Mouse (Mus musculus): ENCODE data around the gene Zfp941. TPM values are rescaled to one million over a fixed set of nuclear protein-coding genes. Genes with fewer than 3 reads are reported as not detected.
A peak's percentile ranks its signal among the peaks of the same experiment; 100 is the strongest.

Zfp941 gene
- polyA plus RNA-seq, 1 experiment from 2014 or later: 32.3 TPM

- no peak overlapping the region for H3K9ac ChIP-seq (ENCODE audit: low read depth, low read length)
- H3K36me3 ChIP-seq (ENCODE audit: control insufficient read depth, insufficient read depth, low read length): no peaks in the 10 kb centered on the region
- no peak overlapping the region for H3K4me2 ChIP-seq (ENCODE audit: low read length)
- H3K4me3 ChIP-seq (ENCODE audit: low read length): no peak overlapping the region
- H3K9me3 ChIP-seq (ENCODE audit: control insufficient read depth, low read length): no peaks in the 10 kb centered on the region
- no peaks in the 10 kb centered on the region for H3K4me1 ChIP-seq (ENCODE audit: control insufficient read depth, insufficient read depth, low read depth, low read length)
- WGBS: 36% methylated on average over 8 of the region's 8 CpGs
- no peaks in the 10 kb centered on the region for H3K27me3 ChIP-seq (replicated peaks; ENCODE audit: control insufficient read depth, insufficient read depth, low read length)
- no peak overlapping the region for H3K27ac ChIP-seq (ENCODE audit: low read depth, low read length)
- peak; percentile 80; the same call in 1 of the 2 replicates for ATAC-seq
Measured at GRCm38 (mm10) chr7:140828171-140828881, 6.3 kb upstream of the Zfp941 start.

GRCm38 (mm10) chr7:140822731-140823130 is 753 bp upstream of the Zfp941 start:
- Histone ChIP-seq H3K36me3 (ENCODE audit: control insufficient read depth, insufficient read depth, low read length) (no peaks in the 10 kb centered on the region), H3K4me1 (ENCODE audit: control insufficient read depth, insufficient read depth, low read depth, low read length) (peaks cover 6% of the 10 kb centered on the region), H3K27me3 (replicated peaks; ENCODE audit: control insufficient read depth, insufficient read depth, low read length) (no peaks in the 10 kb centered on the region), H3K4me2 (ENCODE audit: low read length) (no peak overlapping the region), H3K4me3 (ENCODE audit: low read length) (no peak overlapping the region), H3K9ac (ENCODE audit: low read depth, low read length) (no peak overlapping the region), H3K27ac (ENCODE audit: low read depth, low read length) (no peak overlapping the region), H3K9me3 (ENCODE audit: control insufficient read depth, low read length) (no peaks in the 10 kb centered on the region)
- ATAC-seq: no peak
- WGBS: 89% methylated on average over 4 of the region's 4 CpGs

DNA sequence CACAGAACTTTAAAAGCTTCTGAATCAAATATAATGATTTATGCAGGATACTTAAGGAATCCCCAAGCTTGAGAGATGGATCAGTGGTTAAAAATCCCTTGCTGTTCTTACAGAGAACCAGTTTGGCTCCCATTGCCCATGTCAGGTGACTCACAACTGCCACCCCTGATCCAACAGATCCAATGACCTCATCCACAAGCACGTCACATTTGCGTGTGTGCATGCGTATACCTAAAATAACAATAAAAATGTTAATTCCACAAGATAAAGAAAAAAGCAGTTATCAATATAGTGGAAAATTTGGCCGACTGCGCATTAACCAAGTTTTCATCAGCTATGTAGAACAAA is 699 bp downstream of the Zfp941 start:
- H3K36me3 ChIP-seq (ENCODE audit: control insufficient read depth, insufficient read depth, low read length): no peaks in the 10 kb centered on the region
- H3K9ac ChIP-seq (ENCODE audit: low read depth, low read length): peak overlapping the region; percentile 74
- H3K27ac ChIP-seq (ENCODE audit: low read depth, low read length): peak overlapping the region; percentile 89
- peak; percentile 52 for ATAC-seq
- peak overlapping the region; percentile 57 for H3K4me2 ChIP-seq (ENCODE audit: low read length)
- 40% methylated on average over 5 of the region's 5 CpGs for WGBS
- H3K27me3 ChIP-seq (replicated peaks; ENCODE audit: control insufficient read depth, insufficient read depth, low read length): no peaks in the 10 kb centered on the region
- H3K4me1 ChIP-seq (ENCODE audit: control insufficient read depth, insufficient read depth, low read depth, low read length): peaks cover 9% of the 10 kb centered on the region
- H3K9me3 ChIP-seq (ENCODE audit: control insufficient read depth, low read length): no peaks in the 10 kb centered on the region
- peak overlapping the region; percentile 67 for H3K4me3 ChIP-seq (ENCODE audit: low read length)

- Histone ChIP-seq H3K36me3 (ENCODE audit: control insufficient read depth, insufficient read depth, low read length) (no peaks in the 10 kb centered on the region), H3K27me3 (replicated peaks; ENCODE audit: control insufficient read depth, insufficient read depth, low read length) (no peaks in the 10 kb centered on the region), H3K4me3 (ENCODE audit: low read length) (no peak overlapping the region), H3K4me1 (ENCODE audit: control insufficient read depth, insufficient read depth, low read depth, low read length) (peaks cover 9% of the 10 kb centered on the region), H3K9me3 (ENCODE audit: control insufficient read depth, low read length) (no peaks in the 10 kb centered on the region), H3K27ac (ENCODE audit: low read depth, low read length) (no peak overlapping the region), H3K4me2 (ENCODE audit: low read length) (peak overlapping the region; percentile 39), H3K9ac (ENCODE audit: low read depth, low read length) (no peak overlapping the region)
- 0 out of 2 replicates have a peak, but pooled peaks have one; percentile 29 for ATAC-seq
- WGBS: 37% methylated on average over 4 of the region's 4 CpGs
Measured at GRCm38 (mm10) chr7:140820173-140820572, 1.8 kb downstream of the Zfp941 start.

GRCm38 (mm10) chr7:140812850-140813249 is 9.1 kb downstream of the Zfp941 start:
- peaks cover 33% of the 10 kb centered on the region for H3K36me3 ChIP-seq (ENCODE audit: control insufficient read depth, insufficient read depth, low read length)
- no peak overlapping the region for H3K4me3 ChIP-seq (ENCODE audit: low read length)
- no peaks in the 10 kb centered on the region for H3K27me3 ChIP-seq (replicated peaks; ENCODE audit: control insufficient read depth, insufficient read depth, low read length)
- H3K4me1 ChIP-seq (ENCODE audit: control insufficient read depth, insufficient read depth, low read depth, low read length): 0 out of 2 replicates have a peak, but pooled peaks cover 3% of the 10 kb centered on the region
- no peaks in the 10 kb centered on the region for H3K9me3 ChIP-seq (ENCODE audit: control insufficient read depth, low read length)
- no peak overlapping the region for H3K27ac ChIP-seq (ENCODE audit: low read depth, low read length)
- no peak overlapping the region for H3K9ac ChIP-seq (ENCODE audit: low read depth, low read length)
- 89% methylated on average over 12 of the region's 12 CpGs for WGBS
- no peak for ATAC-seq
- no peak overlapping the region for H3K4me2 ChIP-seq (ENCODE audit: low read length)

DNA sequence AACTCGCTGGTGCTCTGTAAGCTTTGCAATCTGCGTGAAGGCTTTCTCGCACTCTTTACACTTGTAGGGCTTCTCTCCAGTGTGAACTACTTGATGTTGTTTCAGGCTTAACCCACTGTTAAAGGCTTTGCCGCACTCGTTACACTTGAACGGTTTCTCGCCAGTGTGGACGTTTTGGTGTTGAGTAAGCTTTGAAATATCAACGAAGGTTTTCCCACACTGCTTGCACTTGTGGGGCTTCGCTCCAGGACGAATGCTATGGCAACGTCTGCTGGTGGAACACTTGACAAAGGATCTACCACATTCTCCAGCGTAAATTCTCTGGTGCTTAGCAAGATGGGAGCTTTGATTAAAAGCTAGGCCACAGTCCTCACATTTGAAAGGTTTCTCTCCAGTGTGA is 10.3 kb downstream of the Zfp941 start:
- Histone ChIP-seq H3K36me3 (ENCODE audit: control insufficient read depth, insufficient read depth, low read length) (peaks cover 33% of the 10 kb centered on the region), H3K27ac (ENCODE audit: low read depth, low read length) (0 out of 2 replicates have a peak overlapping the region, but pooled peaks have one; percentile 6), H3K9me3 (ENCODE audit: control insufficient read depth, low read length) (no peaks in the 10 kb centered on the region), H3K4me3 (ENCODE audit: low read length) (no peak overlapping the region), H3K4me1 (ENCODE audit: control insufficient read depth, insufficient read depth, low read depth, low read length) (no peaks in the 10 kb centered on the region), H3K27me3 (replicated peaks; ENCODE audit: control insufficient read depth, insufficient read depth, low read length) (no peaks in the 10 kb centered on the region), H3K9ac (ENCODE audit: low read depth, low read length) (no peak overlapping the region), H3K4me2 (ENCODE audit: low read length) (no peak overlapping the region)
- WGBS: 77% methylated on average over 13 of the region's 13 CpGs
- peak; percentile 78 for ATAC-seq

DNA sequence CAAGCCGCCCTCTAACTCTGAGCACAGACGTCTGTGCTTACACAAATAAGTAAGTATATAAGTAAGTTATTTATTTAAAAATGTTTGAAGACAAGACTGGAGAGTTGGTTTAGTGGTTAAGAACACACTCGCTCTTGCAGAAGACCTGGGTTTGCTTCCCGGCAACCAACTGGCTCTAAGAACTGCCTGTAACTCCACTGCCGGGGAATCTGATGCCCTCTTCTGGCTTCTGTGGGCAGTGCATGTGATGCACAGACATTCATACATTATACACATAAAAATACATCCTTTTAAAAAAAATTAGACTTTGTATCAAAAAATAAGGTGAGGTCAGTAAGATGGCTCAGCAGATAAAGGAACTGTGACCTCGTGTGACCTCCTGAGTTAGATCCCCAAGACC is 11.5 kb downstream of the Zfp941 start:
- Histone ChIP-seq H3K4me3 (ENCODE audit: low read length) (no peak overlapping the region), H3K27me3 (replicated peaks; ENCODE audit: control insufficient read depth, insufficient read depth, low read length) (no peaks in the 10 kb centered on the region), H3K36me3 (ENCODE audit: control insufficient read depth, insufficient read depth, low read length) (peaks cover 33% of the 10 kb centered on the region), H3K4me2 (ENCODE audit: low read length) (no peak overlapping the region), H3K4me1 (ENCODE audit: control insufficient read depth, insufficient read depth, low read depth, low read length) (no peaks in the 10 kb centered on the region), H3K9me3 (ENCODE audit: control insufficient read depth, low read length) (no peaks in the 10 kb centered on the region), H3K9ac (ENCODE audit: low read depth, low read length) (no peak overlapping the region), H3K27ac (ENCODE audit: low read depth, low read length) (no peak overlapping the region)
- no peak for ATAC-seq
- WGBS: 90% methylated on average over 6 of the region's 6 CpGs

DNA sequence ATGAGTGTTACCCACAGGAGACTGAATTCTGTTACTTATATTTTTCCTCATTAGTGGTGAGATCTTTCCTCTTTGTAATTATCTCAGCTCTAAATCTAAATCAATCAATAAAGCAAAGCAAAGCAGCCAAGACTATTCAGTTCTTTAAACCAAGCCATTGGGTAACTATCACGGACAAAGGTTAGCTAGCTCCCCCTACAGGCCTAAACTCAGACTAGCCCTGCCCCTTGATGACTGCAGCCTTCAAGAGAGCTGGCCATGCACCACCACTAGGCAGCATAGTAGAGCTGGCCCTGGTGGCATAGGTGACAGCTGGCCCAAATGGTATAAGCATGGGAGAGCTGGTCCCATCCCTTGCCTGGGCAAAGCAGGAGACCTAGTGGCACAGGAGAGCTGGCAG is 16.3 kb downstream of the Zfp941 start:
- no peaks in the 10 kb centered on the region for H3K27me3 ChIP-seq (replicated peaks; ENCODE audit: control insufficient read depth, insufficient read depth, low read length)
- H3K36me3 ChIP-seq (ENCODE audit: control insufficient read depth, insufficient read depth, low read length): peaks cover 8% of the 10 kb centered on the region
- WGBS: 16% methylated on average over 1 of the region's 1 CpGs
- no peaks in the 10 kb centered on the region for H3K9me3 ChIP-seq (ENCODE audit: control insufficient read depth, low read length)
- ATAC-seq: peak; percentile 65
- H3K4me3 ChIP-seq (ENCODE audit: low read length): no peak overlapping the region
- no peaks in the 10 kb centered on the region for H3K4me1 ChIP-seq (ENCODE audit: control insufficient read depth, insufficient read depth, low read depth, low read length)
- no peak overlapping the region for H3K9ac ChIP-seq (ENCODE audit: low read depth, low read length)
- H3K27ac ChIP-seq (ENCODE audit: low read depth, low read length): no peak overlapping the region
- H3K4me2 ChIP-seq (ENCODE audit: low read length): no peak overlapping the region

DNA sequence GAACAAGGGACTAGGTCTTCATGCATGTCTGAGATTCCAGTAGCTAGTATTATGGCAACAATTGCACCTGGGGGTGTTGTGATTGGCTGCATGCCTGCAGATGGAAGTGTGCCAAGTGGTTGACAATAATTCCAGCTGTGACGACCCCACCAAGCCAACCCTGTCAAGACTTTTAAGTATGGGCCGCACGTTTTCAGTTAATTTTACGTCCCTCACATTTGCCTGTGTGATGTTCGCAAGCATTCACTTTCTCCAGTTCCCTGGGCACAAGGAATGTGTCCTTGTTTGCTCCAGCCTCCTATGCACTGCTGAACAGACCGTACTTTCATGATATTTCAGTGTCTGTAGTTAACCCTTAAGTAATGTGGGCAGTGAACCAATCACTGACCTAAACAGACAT is 19.3 kb downstream of the Zfp941 start:
- no peak for ATAC-seq
- H3K9me3 ChIP-seq (ENCODE audit: control insufficient read depth, low read length): no peaks in the 10 kb centered on the region
- H3K27ac ChIP-seq (ENCODE audit: low read depth, low read length): no peak overlapping the region
- no peak overlapping the region for H3K4me2 ChIP-seq (ENCODE audit: low read length)
- H3K4me1 ChIP-seq (ENCODE audit: control insufficient read depth, insufficient read depth, low read depth, low read length): no peaks in the 10 kb centered on the region
- no peaks in the 10 kb centered on the region for H3K36me3 ChIP-seq (ENCODE audit: control insufficient read depth, insufficient read depth, low read length)
- H3K27me3 ChIP-seq (replicated peaks; ENCODE audit: control insufficient read depth, insufficient read depth, low read length): no peaks in the 10 kb centered on the region
- no peak overlapping the region for H3K9ac ChIP-seq (ENCODE audit: low read depth, low read length)
- WGBS: 67% methylated on average over 6 of the region's 6 CpGs
- H3K4me3 ChIP-seq (ENCODE audit: low read length): no peak overlapping the region

All from hindbrain, embryonic 16.5 days (tissue).